Mouse (Mus musculus) hindbrain, embryonic 14.5 days (tissue): ENCODE results near the gene Alox12. TPM values are rescaled to one million over a fixed set of nuclear protein-coding genes. Genes with fewer than 3 reads are reported as not detected.

Experiments used
- ATAC-seq: fragments of 200-750 bp; cut with Nextera tagmentation; 2 replicates; pipeline ENCODE4 v1.8.0; 2017; ENCODE audit warnings: moderate number of reproducible peaks, mild to moderate bottlenecking, moderate TSS enrichment, moderate library complexity; ENCODE audit not compliant: low FRiP score
- DNase-seq: peaks from one replicate; pipeline ENCODE4 v3.0.0-alpha.2; 2015; ENCODE audit warnings: low spot score
- H3K27ac ChIP-seq: fragments of 300-500 bp; sonication (generic); 2 replicates; pipeline ENCODE4 v1.5.1; 2014; ENCODE audit warnings: mild to moderate bottlenecking, moderate library complexity
- H3K27me3 ChIP-seq: fragments of 300-500 bp; sonication (generic); 2 replicates; pipeline ENCODE4 v1.6.1; 2014; ENCODE audit warnings: mild to moderate bottlenecking, low read length, mixed read lengths; ENCODE audit not compliant: control insufficient read depth, insufficient read depth
- H3K36me3 ChIP-seq: fragments of 300-500 bp; sonication (generic); replicated peaks from 2 replicates; pipeline ENCODE4 v1.6.1; 2014; ENCODE audit not compliant: control insufficient read depth, insufficient read depth
- H3K4me1 ChIP-seq: fragments of 300-500 bp; sonication (generic); replicated peaks from 2 replicates; pipeline ENCODE4 v1.6.1; 2014; ENCODE audit warnings: antibody characterized with exemption, low read length, mixed read lengths; ENCODE audit not compliant: control insufficient read depth, insufficient read depth
- H3K4me2 ChIP-seq: fragments of 300-500 bp; sonication (generic); replicated peaks from 2 replicates; pipeline ENCODE4 v1.6.1; 2014; ENCODE audit warnings: mild to moderate bottlenecking, moderate library complexity
- H3K4me3 ChIP-seq: fragments of 300-500 bp; sonication (generic); replicated peaks from 2 replicates; pipeline ENCODE4 v1.5.1; 2014; ENCODE audit warnings: mild to moderate bottlenecking, low read length
- H3K9ac ChIP-seq: fragments of 300-500 bp; sonication (generic); 2 replicates; pipeline ENCODE4 v1.6.1; 2014
- H3K9me3 ChIP-seq: fragments of 300-500 bp; sonication (generic); 2 replicates; pipeline ENCODE4 v1.6.1; 2016; ENCODE audit warnings: low read length; ENCODE audit not compliant: control insufficient read depth
- WGBS: fragments of 180-500 bp; shearing (Covaris S2); extraction: QIAGEN DNeasy Blood & Tissue Kit; methylation state at CpG from one replicate; pipeline ENCODE4 v1.1.7; 2014; 5-methylcytosine and 5-hydroxymethylcytosine counted together
- polyA plus RNA-seq: library from polyadenylated mRNA; unstranded; fragments of >200 nt; fragmentation: Nextera tagmentation; extraction: Ambion mirVana; gene quantifications from 2 replicates; pipeline ENCODE4 v1.2.1, GENCODE M21; 2014

The Alox12 gene
- 1.7 and 2.1 TPM in 2 replicates for polyA plus RNA-seq

GRCm38 (mm10) chr11:70254931-70255531, at the start of gene Alox12:
TSS of gene Alox12 (minus strand) at chr11:70255353.
- ATAC-seq (no peak), DNase-seq (no peak)
- H3K4me2 ChIP-seq, result peak within 1 kb of the TSS; percentile 33
- H3K36me3 ChIP-seq, result no peaks in the 10 kb centered on the region
- H3K9me3 ChIP-seq, result no peaks in the 10 kb centered on the region
- peak within 1 kb of the TSS; percentile 13; the same call in 1 of the 2 replicates for H3K4me3 ChIP-seq
- no peak within 1 kb of the TSS for H3K27ac ChIP-seq
- no peak within 1 kb of the TSS for H3K9ac ChIP-seq
- under 1% methylated on average over 25 of the region's 25 CpGs for WGBS
- 0 out of 2 replicates have a peak, but pooled peaks cover 8% of the 10 kb centered on the region for H3K4me1 ChIP-seq
- H3K27me3 ChIP-seq, result peaks cover 46% of the 10 kb centered on the region

GRCm38 (mm10) chr11:70302293-70302692, 47.1 kb upstream of the Alox12 start:
- no peak overlapping the region for H3K9ac ChIP-seq
- no peaks in the 10 kb centered on the region for H3K4me1 ChIP-seq
- H3K4me2 ChIP-seq, result no peak overlapping the region
- 86% methylated on average over 4 of the region's 4 CpGs for WGBS
- DNase-seq (no peak), ATAC-seq (no peak)
- H3K9me3 ChIP-seq, result no peaks in the 10 kb centered on the region
- H3K27me3 ChIP-seq, result no peaks in the 10 kb centered on the region
- no peak overlapping the region for H3K4me3 ChIP-seq
- no peaks in the 10 kb centered on the region for H3K36me3 ChIP-seq
- no peak overlapping the region for H3K27ac ChIP-seq

- DNase-seq (no peak), ATAC-seq (no peak)
- Histone ChIP-seq H3K4me2 (no peak overlapping the region), H3K4me1 (no peaks in the 10 kb centered on the region), H3K27ac (no peak overlapping the region), H3K4me3 (no peak overlapping the region), H3K9ac (no peak overlapping the region), H3K27me3 (no peaks in the 10 kb centered on the region), H3K36me3 (no peaks in the 10 kb centered on the region), H3K9me3 (no peaks in the 10 kb centered on the region)
- 71% methylated on average over 12 of the region's 12 CpGs for WGBS
Measured at GRCm38 (mm10) chr11:70297836-70298454, 42.8 kb upstream of the Alox12 start.

GRCm38 (mm10) chr11:70297405-70297804, 42.3 kb upstream of the Alox12 start:
- Histone ChIP-seq H3K4me1 (no peaks in the 10 kb centered on the region), H3K9ac (no peak overlapping the region), H3K27ac (no peak overlapping the region), H3K27me3 (no peaks in the 10 kb centered on the region), H3K4me3 (no peak overlapping the region), H3K36me3 (no peaks in the 10 kb centered on the region), H3K9me3 (no peaks in the 10 kb centered on the region), H3K4me2 (no peak overlapping the region)
- no peak for ATAC-seq
- no peak for DNase-seq
- 61% methylated on average over 4 of the region's 4 CpGs for WGBS

GRCm38 (mm10) chr11:70293881-70294280, 38.7 kb upstream of the Alox12 start:
- no peak for ATAC-seq
- H3K9me3 ChIP-seq, result no peaks in the 10 kb centered on the region
- no peak overlapping the region for H3K9ac ChIP-seq
- 88% methylated on average over 6 of the region's 6 CpGs for WGBS
- no peaks in the 10 kb centered on the region for H3K4me1 ChIP-seq
- H3K27ac ChIP-seq, result no peak overlapping the region
- H3K36me3 ChIP-seq, result no peaks in the 10 kb centered on the region
- H3K4me2 ChIP-seq, result no peak overlapping the region
- no peak overlapping the region for H3K4me3 ChIP-seq
- DNase-seq, result no peak
- H3K27me3 ChIP-seq, result no peaks in the 10 kb centered on the region

GRCm38 (mm10) chr11:70291235-70291634, 36.1 kb upstream of the Alox12 start:
- H3K4me1 ChIP-seq, result no peaks in the 10 kb centered on the region
- H3K36me3 ChIP-seq, result no peaks in the 10 kb centered on the region
- ATAC-seq (no peak), DNase-seq (no peak)
- no peak overlapping the region for H3K4me2 ChIP-seq
- no peak overlapping the region for H3K9ac ChIP-seq
- H3K9me3 ChIP-seq, result no peaks in the 10 kb centered on the region
- no peaks in the 10 kb centered on the region for H3K27me3 ChIP-seq
- H3K4me3 ChIP-seq, result no peak overlapping the region
- H3K27ac ChIP-seq, result no peak overlapping the region
- WGBS, result 90% methylated on average over 6 of the region's 6 CpGs

GRCm38 (mm10) chr11:70289236-70289635, 34.1 kb upstream of the Alox12 start:
- no peaks in the 10 kb centered on the region for H3K9me3 ChIP-seq
- DNase-seq, result no peak
- H3K4me3 ChIP-seq, result no peak overlapping the region
- no peaks in the 10 kb centered on the region for H3K27me3 ChIP-seq
- no peak for ATAC-seq
- no peak overlapping the region for H3K4me2 ChIP-seq
- 23% methylated on average over 6 of the region's 6 CpGs for WGBS
- H3K4me1 ChIP-seq, result no peaks in the 10 kb centered on the region
- no peak overlapping the region for H3K27ac ChIP-seq
- no peak overlapping the region for H3K9ac ChIP-seq
- no peaks in the 10 kb centered on the region for H3K36me3 ChIP-seq

GRCm38 (mm10) chr11:70288102-70288501, 32.9 kb upstream of the Alox12 start:
- H3K27ac ChIP-seq, result no peak overlapping the region
- H3K4me2 ChIP-seq, result no peak overlapping the region
- no peaks in the 10 kb centered on the region for H3K36me3 ChIP-seq
- no peaks in the 10 kb centered on the region for H3K9me3 ChIP-seq
- H3K27me3 ChIP-seq, result no peaks in the 10 kb centered on the region
- DNase-seq (no peak), ATAC-seq (no peak)
- no peaks in the 10 kb centered on the region for H3K4me1 ChIP-seq
- WGBS, result 92% methylated on average over 10 of the region's 10 CpGs
- H3K9ac ChIP-seq, result no peak overlapping the region
- no peak overlapping the region for H3K4me3 ChIP-seq

GRCm38 (mm10) chr11:70285686-70286085, 30.5 kb upstream of the Alox12 start:
- H3K27ac ChIP-seq, result no peak overlapping the region
- no peak for ATAC-seq

More at GRCm38 (mm10) chr11:70285686-70286085, 30.5 kb upstream of the Alox12 start:
- no peak overlapping the region for H3K4me2 ChIP-seq
- 79% methylated on average over 5 of the region's 5 CpGs for WGBS
- DNase-seq, result no peak
- H3K4me1 ChIP-seq, result no peaks in the 10 kb centered on the region
- H3K36me3 ChIP-seq, result no peaks in the 10 kb centered on the region
- H3K9me3 ChIP-seq, result no peaks in the 10 kb centered on the region
- H3K9ac ChIP-seq, result no peak overlapping the region
- no peak overlapping the region for H3K4me3 ChIP-seq
- no peaks in the 10 kb centered on the region for H3K27me3 ChIP-seq
